Mouse (Mus musculus): ENCODE measurements around the gene Tceal5. TPM values are rescaled to one million over a fixed set of nuclear protein-coding genes. Genes with fewer than 3 reads are reported as not detected.

Tceal5 gene
- polyA plus RNA-seq, 1 experiment from 2014 or later: 7.6 TPM

DNA sequence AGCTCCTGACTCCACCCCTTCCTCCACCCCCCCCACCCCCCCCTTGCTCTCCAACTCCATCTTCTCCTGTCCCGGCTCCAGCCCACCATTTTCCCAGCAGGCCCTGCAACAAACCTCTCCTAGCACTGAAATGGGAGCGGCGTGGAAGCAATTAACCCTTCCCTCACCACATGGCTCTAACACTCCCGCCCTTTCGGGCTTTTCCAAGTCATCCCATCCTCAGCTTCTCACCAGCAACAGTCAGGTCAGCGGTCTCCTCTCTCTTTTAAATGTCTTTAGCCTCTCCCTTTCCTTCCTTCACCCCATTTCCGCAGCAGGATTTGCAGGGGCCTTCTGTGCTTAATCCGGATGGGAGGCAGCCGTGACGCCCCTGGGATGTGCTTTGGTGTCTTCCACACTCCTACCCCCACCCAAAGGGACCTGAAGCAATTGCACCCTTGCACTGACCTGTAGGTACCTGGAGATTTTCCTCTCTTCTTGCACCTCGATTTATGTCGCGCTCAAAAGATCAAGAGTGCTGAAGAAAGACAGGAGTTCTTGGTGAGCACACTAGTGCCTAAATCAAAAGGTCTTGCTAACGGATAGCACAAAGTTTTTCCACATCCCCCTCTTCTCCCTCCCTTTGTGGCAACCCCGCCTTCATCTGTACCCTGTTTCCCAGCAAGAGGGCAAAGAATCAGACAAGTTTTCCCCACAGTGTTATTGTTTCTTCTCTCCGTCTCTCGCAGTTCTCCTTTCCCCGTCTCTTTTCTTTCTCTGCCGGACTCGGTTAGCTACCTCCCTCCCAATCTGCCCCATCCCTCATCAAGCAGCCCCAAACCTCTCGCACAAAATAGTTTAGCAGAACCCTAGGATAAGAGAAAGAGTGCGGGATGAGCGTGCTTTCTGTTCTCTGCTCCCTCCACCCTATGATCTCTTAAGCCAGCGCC is 32.2 kb downstream of the Tceal5 start:
- Histone ChIP-seq H3K4me1 (0 out of 2 replicates have a peak, but pooled peaks cover 2% of the 10 kb centered on the region), H3K9me3 (no peaks in the 10 kb centered on the region), H3K36me3 (no peaks in the 10 kb centered on the region), H3K4me3 (peak overlapping the region; percentile 54), H3K27me3 (no peaks in the 10 kb centered on the region; the same call in 1 of the 2 replicates), H3K4me2 (replicated peaks) (peak overlapping the region; percentile 51), H3K27ac (replicated peaks) (peak overlapping the region; percentile 78), H3K9ac (replicated peaks) (peak overlapping the region; percentile 65)
- ATAC-seq (ENCODE audit: low FRiP score, low read depth): peak; percentile 68
- WGBS: 19% methylated on average over 24 of the region's 24 CpGs

GRCm38 (mm10) chrX:136170625-136171024 is 33.1 kb downstream of the Tceal5 start:
- peak overlapping the region; percentile 54 for H3K4me3 ChIP-seq
- ATAC-seq (ENCODE audit: low FRiP score, low read depth): no peak
- no peaks in the 10 kb centered on the region; the same call in 1 of the 2 replicates for H3K27me3 ChIP-seq
- H3K36me3 ChIP-seq: no peaks in the 10 kb centered on the region
- H3K9ac ChIP-seq (replicated peaks): no peak overlapping the region
- no peaks in the 10 kb centered on the region for H3K9me3 ChIP-seq
- H3K4me2 ChIP-seq (replicated peaks): peak overlapping the region; percentile 51
- H3K4me1 ChIP-seq: 0 out of 2 replicates have a peak, but pooled peaks cover 2% of the 10 kb centered on the region
- WGBS: 65% methylated on average over 10 of the region's 10 CpGs
- H3K27ac ChIP-seq (replicated peaks): no peak overlapping the region

Small RNA genes within 50 kb of the gene (microRNA-seq; reads per million reads assigned to microRNA genes)
- gene Mir6383: not detected

Other genes starting within 250 kb of the Tceal5 start
- 151 and 155 TPM in 2 replicates for gene Arxes2, start 210.1 kb downstream of the Tceal5 start, polyA plus RNA-seq (2016; fragmentation: Nextera tagmentation; extraction: Ambion mirVana)
- gene Arxes1, start 170.5 kb downstream of the Tceal5 start, polyA plus RNA-seq (2016; fragmentation: Nextera tagmentation; extraction: Ambion mirVana): 51.9 and 53.3 TPM in 2 replicates
- 364 and 366 TPM in 2 replicates for gene Bex2, start 135.6 kb downstream of the Tceal5 start, polyA plus RNA-seq (2016; fragmentation: Nextera tagmentation; extraction: Ambion mirVana)
- gene Nxf3, start 118.6 kb downstream of the Tceal5 start, polyA plus RNA-seq (2016; fragmentation: Nextera tagmentation; extraction: Ambion mirVana): not detected in 2 replicates
- 83.4 and 88.1 TPM in 2 replicates for gene Bex4, start 64.9 kb downstream of the Tceal5 start, polyA plus RNA-seq (2016; fragmentation: Nextera tagmentation; extraction: Ambion mirVana)
- 157 and 164 TPM in 2 replicates for gene Tceal8, start 31.5 kb downstream of the Tceal5 start, polyA plus RNA-seq (2016; fragmentation: Nextera tagmentation; extraction: Ambion mirVana)
- 0.80 and 1.5 TPM in 2 replicates for gene Tceal7, start 10.9 kb upstream of the Tceal5 start, polyA plus RNA-seq (2016; fragmentation: Nextera tagmentation; extraction: Ambion mirVana)
- 112 and 115 TPM in 2 replicates for gene Bex1, start 11.6 kb upstream of the Tceal5 start, polyA plus RNA-seq (2016; fragmentation: Nextera tagmentation; extraction: Ambion mirVana)
- gene Tceal9, start 41.2 kb upstream of the Tceal5 start, polyA plus RNA-seq (2016; fragmentation: Nextera tagmentation; extraction: Ambion mirVana): 373 and 394 TPM in 2 replicates
- 584 and 588 TPM in 2 replicates for gene Bex3, start 66.4 kb upstream of the Tceal5 start, polyA plus RNA-seq (2016; fragmentation: Nextera tagmentation; extraction: Ambion mirVana)

All from midbrain, embryonic 12.5 days (tissue).